Mouse (Mus musculus): ENCODE data around the gene Vmn1r73.

Vmn1r73 gene

GRCm38 (mm10) chr7:11729966-11730365 is at the start of gene Vmn1r73:
Gene Vmn1r73, plus strand, starts transcription at chr7:11730266.
- DNase-seq = no peak
